Mouse (Mus musculus) intestine, embryonic 14.5 days (tissue): ENCODE data around the gene Slc25a51. TPM values are rescaled to one million over a fixed set of nuclear protein-coding genes. Genes with fewer than 3 reads are reported as not detected.

Source experiments
- ATAC-seq: fragments of 200-750 bp; cut with Nextera tagmentation; replicated peaks from 2 replicates; pipeline ENCODE4 v1.8.0; 2017; ENCODE audit warnings: low read depth, moderate number of reproducible peaks, moderate TSS enrichment, moderate library complexity; ENCODE audit not compliant: low FRiP score, low TSS enrichment
- DNase-seq: peaks from one replicate; pipeline ENCODE4 v3.0.0-alpha.2; 2018; ENCODE audit warnings: low spot score
- H3K27ac ChIP-seq: fragments of 300-500 bp; sonication (generic); 2 replicates; pipeline ENCODE4 v1.5.1; 2014; ENCODE audit warnings: low read depth, mild to moderate bottlenecking, control low read depth
- H3K27me3 ChIP-seq: fragments of 300-500 bp; sonication (generic); replicated peaks from 2 replicates; pipeline ENCODE4 v1.6.1; 2014; ENCODE audit warnings: low read length, control low read depth; ENCODE audit not compliant: control insufficient read depth, insufficient read depth
- H3K36me3 ChIP-seq: fragments of 300-500 bp; sonication (generic); 2 replicates; pipeline ENCODE4 v1.6.1; 2014; ENCODE audit warnings: low read length, control low read depth; ENCODE audit not compliant: control insufficient read depth, insufficient read depth
- H3K4me1 ChIP-seq: fragments of 300-500 bp; sonication (generic); replicated peaks from 2 replicates; pipeline ENCODE4 v1.6.1; 2014; ENCODE audit warnings: low read length, control low read depth, mixed read lengths; ENCODE audit not compliant: control insufficient read depth, insufficient read depth
- H3K4me2 ChIP-seq: fragments of 300-500 bp; sonication (generic); 2 replicates; pipeline ENCODE4 v1.6.1; 2014; ENCODE audit warnings: low read length
- H3K4me3 ChIP-seq: fragments of 300-500 bp; sonication (generic); 2 replicates; pipeline ENCODE4 v1.5.1; 2014; ENCODE audit warnings: low read depth, low read length, control low read depth, mixed read lengths
- H3K9ac ChIP-seq: fragments of 300-500 bp; sonication (generic); 2 replicates; pipeline ENCODE4 v1.6.1; 2014; ENCODE audit warnings: mild to moderate bottlenecking, low read length
- H3K9me3 ChIP-seq: fragments of 300-500 bp; sonication (generic); 2 replicates; pipeline ENCODE4 v1.6.1; 2016; ENCODE audit warnings: low read length, control low read depth; ENCODE audit not compliant: control insufficient read depth
- WGBS: fragments of 180-500 bp; shearing (Covaris S2); extraction: QIAGEN DNeasy Blood & Tissue Kit; methylation state at CpG from one replicate; pipeline ENCODE4 v1.1.7; 2014; 5-methylcytosine and 5-hydroxymethylcytosine counted together
- polyA plus RNA-seq: library from polyadenylated mRNA; unstranded; fragments of >200 nt; fragmentation: Nextera tagmentation; extraction: Ambion mirVana; gene quantifications from 2 replicates; pipeline ENCODE4 v1.2.1, GENCODE M21; 2014

Gene Slc25a51
- polyA plus RNA-seq, 1 experiment from 2014 or later = 46.7 TPM

- peaks cover 3% of the 10 kb centered on the region; the same call in 1 of the 2 replicates for H3K36me3 ChIP-seq
- no peaks in the 10 kb centered on the region for H3K27me3 ChIP-seq
- no peaks in the 10 kb centered on the region for H3K9me3 ChIP-seq
- H3K4me2 ChIP-seq = no peak overlapping the region
- 79% methylated on average over 11 of the region's 11 CpGs for WGBS
- peaks cover 16% of the 10 kb centered on the region for H3K4me1 ChIP-seq
- no peak overlapping the region for H3K4me3 ChIP-seq
- ATAC-seq = no peak
- no peak overlapping the region for H3K9ac ChIP-seq
- DNase-seq = no peak
- H3K27ac ChIP-seq = no peak overlapping the region
Measured at GRCm38 (mm10) chr4:45421519-45422260, 13.1 kb upstream of the Slc25a51 start.

DNA sequence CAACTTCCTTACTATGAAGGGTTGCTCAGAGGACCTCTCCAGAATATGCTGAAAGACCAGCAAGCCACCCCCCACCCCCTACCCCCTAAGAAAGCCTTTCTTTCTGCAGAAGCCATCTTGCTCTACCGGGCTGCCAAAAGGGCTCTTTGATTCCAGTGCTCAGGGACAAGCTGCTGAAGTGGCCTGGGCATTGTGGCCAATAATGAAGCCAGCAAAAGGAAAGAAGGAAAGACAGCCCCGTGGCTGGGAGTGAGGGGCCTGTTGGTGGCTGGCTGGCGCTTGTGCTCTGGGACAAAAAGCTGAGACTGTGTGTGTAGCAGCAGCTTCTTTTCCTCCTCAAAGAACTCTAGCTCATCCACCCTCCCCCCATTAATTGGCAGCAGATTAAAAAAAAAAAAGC is 12.2 kb upstream of the Slc25a51 start:
- no peak for ATAC-seq
- H3K27ac ChIP-seq = no peak overlapping the region
- no peaks in the 10 kb centered on the region for H3K27me3 ChIP-seq
- peaks cover 3% of the 10 kb centered on the region; the same call in 1 of the 2 replicates for H3K36me3 ChIP-seq
- DNase-seq = no peak
- H3K9me3 ChIP-seq = no peaks in the 10 kb centered on the region
- H3K4me3 ChIP-seq = no peak overlapping the region
- peaks cover 16% of the 10 kb centered on the region for H3K4me1 ChIP-seq
- H3K4me2 ChIP-seq = no peak overlapping the region
- H3K9ac ChIP-seq = no peak overlapping the region
- 64% methylated on average over 3 of the region's 3 CpGs for WGBS

DNA sequence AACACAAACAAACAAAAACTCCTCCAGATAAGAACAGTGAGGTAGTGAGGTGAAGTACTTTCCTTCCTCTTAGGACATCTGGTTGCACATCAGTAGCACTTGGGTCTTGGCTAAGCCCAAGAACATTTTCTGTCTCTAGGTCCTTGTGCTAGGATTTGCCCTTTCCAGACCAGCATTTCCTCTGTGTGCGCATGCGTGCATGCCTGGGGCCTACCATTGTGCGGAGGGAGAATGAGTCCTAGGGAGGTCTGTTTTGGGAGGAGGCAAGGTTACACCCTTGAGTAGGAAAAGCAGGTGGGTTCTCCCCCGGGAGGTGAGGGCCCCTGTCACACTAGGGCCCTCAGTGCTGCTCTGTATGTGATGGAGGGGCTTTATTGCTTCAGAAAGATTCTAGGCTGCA is 10.5 kb upstream of the Slc25a51 start:
- no peak overlapping the region for H3K9ac ChIP-seq
- no peak for DNase-seq
- H3K36me3 ChIP-seq = peaks cover 3% of the 10 kb centered on the region; the same call in 1 of the 2 replicates
- 89% methylated on average over 4 of the region's 4 CpGs for WGBS
- H3K4me3 ChIP-seq = no peak overlapping the region
- H3K4me2 ChIP-seq = no peak overlapping the region
- no peaks in the 10 kb centered on the region for H3K27me3 ChIP-seq
- ATAC-seq = no peak
- H3K9me3 ChIP-seq = no peaks in the 10 kb centered on the region
- peaks cover 14% of the 10 kb centered on the region for H3K4me1 ChIP-seq
- no peak overlapping the region for H3K27ac ChIP-seq

GRCm38 (mm10) chr4:45418229-45418950 is 9.8 kb upstream of the Slc25a51 start:
- Histone ChIP-seq H3K36me3 (peaks cover 3% of the 10 kb centered on the region; the same call in 1 of the 2 replicates), H3K4me3 (no peak overlapping the region), H3K27ac (no peak overlapping the region), H3K9ac (no peak overlapping the region), H3K9me3 (no peaks in the 10 kb centered on the region), H3K4me2 (no peak overlapping the region), H3K4me1 (peaks cover 8% of the 10 kb centered on the region), H3K27me3 (no peaks in the 10 kb centered on the region)
- peak; percentile 87 for DNase-seq
- WGBS = 25% methylated on average over 11 of the region's 11 CpGs
- ATAC-seq = peak; percentile 6; the same call in 1 of the 2 replicates

GRCm38 (mm10) chr4:45416314-45416713 is 7.7 kb upstream of the Slc25a51 start:
- WGBS = 67% methylated on average over 7 of the region's 7 CpGs
- DNase-seq = no peak
- no peak for ATAC-seq

DNA sequence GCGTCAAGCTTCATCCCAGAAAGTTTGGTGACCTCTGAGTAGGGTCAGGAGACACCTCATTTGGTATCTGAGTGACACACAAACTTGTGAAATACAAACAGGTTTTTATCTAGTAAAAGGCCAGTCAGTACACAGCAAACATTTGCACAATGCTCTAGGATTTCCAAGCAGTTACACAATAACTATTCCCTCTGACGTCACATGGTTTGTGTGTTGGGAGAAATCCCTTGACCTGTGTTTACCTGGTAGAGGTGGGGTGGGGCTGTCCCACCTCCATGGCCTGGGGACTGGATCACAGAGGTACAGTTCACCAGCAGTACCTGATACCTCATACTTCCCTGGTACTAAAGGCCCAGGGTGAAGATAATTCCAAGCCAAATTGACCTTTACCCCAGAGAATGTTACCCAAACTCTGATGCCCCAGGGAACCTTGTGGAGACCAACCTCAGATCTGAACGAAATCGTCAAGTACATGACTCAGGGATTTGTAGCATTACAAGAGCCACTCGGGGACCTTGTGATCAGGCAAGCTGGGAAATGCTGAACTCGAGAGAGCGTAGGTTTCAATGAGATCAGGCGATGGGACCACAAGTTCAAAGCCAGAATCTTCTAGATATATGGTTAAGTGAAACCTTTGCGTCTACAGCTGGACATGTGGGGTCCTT is 5.2 kb upstream of the Slc25a51 start:
- H3K9ac ChIP-seq = no peak overlapping the region
- no peak overlapping the region for H3K4me2 ChIP-seq
- 73% methylated on average over 9 of the region's 9 CpGs for WGBS
- H3K4me3 ChIP-seq = no peak overlapping the region
- no peaks in the 10 kb centered on the region for H3K27me3 ChIP-seq
- DNase-seq (no peak), ATAC-seq (no peak)
- H3K36me3 ChIP-seq = no peaks in the 10 kb centered on the region
- H3K9me3 ChIP-seq = no peaks in the 10 kb centered on the region
- H3K27ac ChIP-seq = no peak overlapping the region
- peaks cover 10% of the 10 kb centered on the region for H3K4me1 ChIP-seq

More at GRCm38 (mm10) chr4:45416314-45416713, 7.7 kb upstream of the Slc25a51 start:
- Histone ChIP-seq H3K27me3 (no peaks in the 10 kb centered on the region), H3K36me3 (no peaks in the 10 kb centered on the region), H3K27ac (no peak overlapping the region), H3K4me1 (peaks cover 6% of the 10 kb centered on the region; the same call in 1 of the 2 replicates), H3K4me2 (no peak overlapping the region), H3K9me3 (no peaks in the 10 kb centered on the region), H3K4me3 (no peak overlapping the region), H3K9ac (no peak overlapping the region)

DNA sequence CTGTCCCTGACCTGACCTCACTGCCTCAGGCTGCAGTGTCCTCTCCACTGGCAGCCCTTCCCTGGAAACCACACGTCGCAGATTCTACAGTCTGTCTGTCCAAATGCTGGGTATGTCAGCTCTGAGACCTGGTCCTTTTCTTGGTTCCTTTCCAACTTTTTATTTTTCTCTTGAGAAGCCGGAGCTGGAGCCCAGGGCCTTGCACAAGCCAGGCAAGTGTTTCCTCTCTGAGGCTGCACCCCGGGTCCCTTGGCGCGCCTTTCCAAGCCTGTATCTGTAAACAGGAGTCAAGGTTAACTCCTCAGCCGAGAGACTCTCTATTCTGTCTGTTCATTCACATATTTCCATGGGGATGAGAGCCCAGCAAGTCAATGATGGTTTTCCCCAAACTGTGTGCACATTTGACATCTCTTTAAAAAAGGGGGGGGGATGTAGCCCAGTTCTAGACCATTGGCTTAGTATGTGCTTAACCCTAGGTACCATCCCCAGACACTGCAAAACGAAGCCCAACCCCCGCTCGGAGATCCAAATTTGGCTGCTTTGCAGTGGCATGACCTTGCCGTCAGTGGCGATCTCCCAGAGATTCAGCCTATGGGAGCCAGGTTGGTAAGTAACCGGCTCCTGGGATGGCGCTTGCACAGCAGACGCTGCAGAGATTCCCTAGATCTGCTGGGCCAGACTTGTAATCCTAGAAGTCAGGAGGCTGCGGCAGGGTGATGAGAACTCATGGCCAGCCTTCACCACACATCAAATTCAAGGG is 4.0 kb upstream of the Slc25a51 start:
- no peak overlapping the region for H3K27ac ChIP-seq
- H3K9ac ChIP-seq = no peak overlapping the region
- 64% methylated on average over 16 of the region's 16 CpGs for WGBS
- peaks cover 6% of the 10 kb centered on the region for H3K4me1 ChIP-seq
- no peaks in the 10 kb centered on the region for H3K27me3 ChIP-seq
- H3K4me3 ChIP-seq = no peak overlapping the region
- no peak for ATAC-seq
- no peak for DNase-seq
- no peak overlapping the region for H3K4me2 ChIP-seq
- H3K36me3 ChIP-seq = no peaks in the 10 kb centered on the region
- no peaks in the 10 kb centered on the region for H3K9me3 ChIP-seq

- Histone ChIP-seq H3K27me3 (no peaks in the 10 kb centered on the region), H3K9ac (no peak overlapping the region), H3K9me3 (no peaks in the 10 kb centered on the region), H3K36me3 (no peaks in the 10 kb centered on the region), H3K4me2 (no peak overlapping the region), H3K4me1 (peaks cover 19% of the 10 kb centered on the region), H3K27ac (no peak overlapping the region), H3K4me3 (no peak overlapping the region)
- ATAC-seq (no peak), DNase-seq (no peak)
- WGBS = 92% methylated on average over 8 of the region's 8 CpGs
Measured at GRCm38 (mm10) chr4:45411181-45411790, 2.7 kb upstream of the Slc25a51 start.
